Mouse (Mus musculus): ENCODE results near the gene Pqlc3. TPM values are rescaled to one million over a fixed set of nuclear protein-coding genes. Genes with fewer than 3 reads are reported as not detected.
A peak's percentile ranks its signal among the peaks of the same experiment; 100 is the strongest.
"Not testable (repeated sequence)": the region's sequence is repeated elsewhere in the genome, so short reads cannot be mapped to it uniquely, and the experiment has no call there.

The Pqlc3 gene
- polyA plus RNA-seq, 1 experiment = 2.9 TPM

DNA sequence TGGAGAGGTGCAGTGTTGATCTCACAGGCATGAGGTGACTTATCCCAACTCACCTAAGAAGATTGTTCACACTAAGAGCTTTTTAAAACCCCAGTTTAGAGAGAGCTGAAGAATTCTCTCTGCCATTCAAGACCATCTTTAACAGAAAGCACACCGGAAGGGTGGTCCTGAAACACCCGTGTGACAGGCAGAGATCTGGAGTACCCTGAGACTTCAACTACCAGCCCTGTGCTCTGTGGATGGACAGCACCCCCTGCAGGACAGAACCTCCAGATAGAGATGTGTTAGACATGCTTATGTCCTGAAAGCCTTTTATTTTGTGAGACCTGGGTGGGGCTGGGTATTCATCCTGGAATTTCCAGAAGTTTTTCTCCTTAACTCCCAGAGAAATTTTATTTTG, 34.9 kb upstream of the Pqlc3 start:
- no peak overlapping the region for H3K27ac ChIP-seq (ENCODE audit: insufficient read depth, low read length)
- TF ChIP-seq POLR2A (IDR thresholded peaks at IDR 0.05; ENCODE audit: extremely low read depth, insufficient read depth, low read length) = no peak
- TF ChIP-seq CTCF (IDR thresholded peaks at IDR 0.05; ENCODE audit: extremely low read depth, insufficient read depth, low read length) = peak; percentile 40
- no peak overlapping the region for H3K4me3 ChIP-seq (ENCODE audit: insufficient read depth, low read length)
- H3K4me1 ChIP-seq (ENCODE audit: control insufficient read depth, insufficient read depth, low read length) = peaks cover 2% of the 10 kb centered on the region; the same call in 1 of the 2 replicates

DNA sequence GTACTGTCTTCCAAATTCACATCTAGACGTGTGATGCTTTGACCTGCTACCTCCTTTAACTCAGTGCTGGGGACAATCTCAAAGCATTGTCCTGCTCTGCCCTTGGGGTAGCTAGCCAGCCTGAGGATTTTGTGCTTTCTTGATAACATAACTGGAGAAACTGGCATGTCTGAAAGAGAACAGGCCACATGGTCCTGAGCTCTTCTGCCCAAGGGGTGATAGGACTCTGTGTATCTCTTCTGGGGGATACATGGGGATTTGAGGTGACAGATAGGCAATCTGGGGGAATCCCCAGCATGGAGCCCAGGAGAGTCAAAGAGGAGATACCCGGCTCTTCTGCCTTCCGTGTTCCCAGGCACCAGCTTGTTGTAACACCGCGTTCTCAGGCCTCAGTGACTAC, 34.5 kb upstream of the Pqlc3 start:
- no peak for TF ChIP-seq POLR2A (IDR thresholded peaks at IDR 0.05; ENCODE audit: extremely low read depth, insufficient read depth, low read length)
- TF ChIP-seq CTCF (IDR thresholded peaks at IDR 0.05; ENCODE audit: extremely low read depth, insufficient read depth, low read length) = no peak
- no peak overlapping the region for H3K27ac ChIP-seq (ENCODE audit: insufficient read depth, low read length)
- peaks cover 2% of the 10 kb centered on the region; the same call in 1 of the 2 replicates for H3K4me1 ChIP-seq (ENCODE audit: control insufficient read depth, insufficient read depth, low read length)
- no peak overlapping the region for H3K4me3 ChIP-seq (ENCODE audit: insufficient read depth, low read length)

DNA sequence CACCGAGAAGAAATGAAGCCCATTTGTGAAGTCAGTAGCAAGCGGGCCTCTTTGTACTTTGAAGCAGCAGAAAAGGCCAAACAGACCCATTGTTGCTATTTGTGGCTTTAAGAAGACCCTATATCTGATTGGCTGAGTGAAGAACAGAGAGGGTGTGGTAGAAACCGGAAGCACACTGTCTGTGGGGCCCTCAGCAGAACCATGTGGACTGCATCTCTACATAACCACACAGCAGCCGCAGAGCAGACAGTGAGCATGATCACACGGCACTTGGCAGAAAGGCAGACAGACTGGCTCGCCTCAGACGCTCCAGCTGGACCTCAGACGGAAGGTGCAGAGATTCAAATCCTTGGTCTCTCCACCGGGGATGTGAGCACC, 33.2 kb upstream of the Pqlc3 start:
- TF ChIP-seq CTCF (IDR thresholded peaks at IDR 0.05; ENCODE audit: extremely low read depth, insufficient read depth, low read length) (no peak), POLR2A (IDR thresholded peaks at IDR 0.05; ENCODE audit: extremely low read depth, insufficient read depth, low read length) (no peak; the same call in 1 of the 2 replicates)
- Histone ChIP-seq H3K27ac (ENCODE audit: insufficient read depth, low read length) (no peak overlapping the region), H3K4me1 (ENCODE audit: control insufficient read depth, insufficient read depth, low read length) (peaks cover 2% of the 10 kb centered on the region; the same call in 1 of the 2 replicates), H3K4me3 (ENCODE audit: insufficient read depth, low read length) (no peak overlapping the region)

DNA sequence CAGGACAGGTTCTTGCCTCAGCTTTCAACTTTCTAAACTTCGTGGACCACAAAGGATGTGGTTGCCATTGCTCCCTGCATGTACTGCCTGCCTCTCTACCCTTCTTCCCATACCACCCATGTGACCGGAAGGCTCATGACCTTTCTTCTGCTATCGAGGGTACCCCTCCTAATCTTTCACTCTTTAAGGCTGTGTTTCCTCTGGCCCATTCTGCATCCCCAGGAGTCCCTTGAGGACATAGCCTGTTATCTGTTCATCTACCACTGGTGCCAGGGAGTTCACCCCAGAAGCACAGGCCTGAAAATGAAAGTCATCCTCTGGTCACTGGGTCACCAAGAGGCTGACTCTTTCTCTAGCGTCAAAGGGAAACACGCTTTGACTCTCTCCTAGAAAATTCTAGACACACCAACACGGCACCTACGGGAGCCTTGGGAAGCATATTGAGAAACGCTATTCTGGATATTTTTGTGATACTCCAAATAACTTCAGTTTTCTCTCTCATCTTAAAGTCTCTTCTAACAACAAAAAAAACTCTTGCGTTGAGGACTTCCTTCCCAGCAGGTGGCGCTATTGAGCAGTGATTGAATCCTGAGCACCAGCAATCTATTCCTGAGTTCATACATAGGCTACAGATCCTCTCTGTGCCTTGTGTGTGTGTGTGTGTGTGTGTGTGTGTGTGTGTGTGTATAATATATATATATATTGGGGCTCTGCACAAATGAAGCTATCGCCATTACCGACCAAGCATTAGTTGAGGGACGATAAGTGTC, 32.7 kb upstream of the Pqlc3 start:
- Histone ChIP-seq H3K4me1 (ENCODE audit: control insufficient read depth, insufficient read depth, low read length) (peaks cover 2% of the 10 kb centered on the region; the same call in 1 of the 2 replicates), H3K4me3 (ENCODE audit: insufficient read depth, low read length) (no peak overlapping the region), H3K27ac (ENCODE audit: insufficient read depth, low read length) (no peak overlapping the region)
- TF ChIP-seq CTCF (IDR thresholded peaks at IDR 0.05; ENCODE audit: extremely low read depth, insufficient read depth, low read length) = peak; percentile 86
- TF ChIP-seq POLR2A (IDR thresholded peaks at IDR 0.05; ENCODE audit: extremely low read depth, insufficient read depth, low read length) = no peak

DNA sequence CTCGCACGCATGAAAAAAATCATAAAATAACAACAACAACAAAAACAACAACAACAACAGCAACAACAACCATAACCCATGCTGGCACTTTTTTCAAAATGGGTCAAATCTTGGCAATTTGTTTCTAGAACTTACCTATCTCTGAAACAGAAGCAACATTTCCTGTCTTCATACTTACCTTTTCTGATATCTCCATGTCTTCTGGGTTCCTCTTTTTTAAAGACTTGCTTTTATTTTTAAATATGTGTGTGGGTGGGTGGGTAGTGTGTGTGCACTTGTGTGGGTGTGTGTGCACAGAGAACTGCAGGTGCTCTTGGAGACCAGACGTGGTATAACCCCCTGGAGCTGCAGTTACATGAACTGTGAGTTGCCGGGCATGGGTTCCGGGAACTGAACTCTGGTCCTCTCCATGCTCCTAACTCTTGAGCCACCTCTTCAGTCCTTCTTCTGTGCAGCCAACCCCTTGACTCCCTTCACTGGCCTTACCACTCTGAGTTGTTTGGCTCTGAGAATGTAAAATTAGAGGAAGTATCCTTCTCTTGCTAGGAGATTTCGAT, 24.4 kb upstream of the Pqlc3 start:
- Histone ChIP-seq H3K4me1 (ENCODE audit: control insufficient read depth, insufficient read depth, low read length) (peaks cover 2% of the 10 kb centered on the region; the same call in 1 of the 2 replicates), H3K4me3 (ENCODE audit: insufficient read depth, low read length) (no peak overlapping the region), H3K27ac (ENCODE audit: insufficient read depth, low read length) (no peak overlapping the region)
- TF ChIP-seq CTCF (IDR thresholded peaks at IDR 0.05; ENCODE audit: extremely low read depth, insufficient read depth, low read length) (no peak), POLR2A (IDR thresholded peaks at IDR 0.05; ENCODE audit: extremely low read depth, insufficient read depth, low read length) (no peak)

DNA sequence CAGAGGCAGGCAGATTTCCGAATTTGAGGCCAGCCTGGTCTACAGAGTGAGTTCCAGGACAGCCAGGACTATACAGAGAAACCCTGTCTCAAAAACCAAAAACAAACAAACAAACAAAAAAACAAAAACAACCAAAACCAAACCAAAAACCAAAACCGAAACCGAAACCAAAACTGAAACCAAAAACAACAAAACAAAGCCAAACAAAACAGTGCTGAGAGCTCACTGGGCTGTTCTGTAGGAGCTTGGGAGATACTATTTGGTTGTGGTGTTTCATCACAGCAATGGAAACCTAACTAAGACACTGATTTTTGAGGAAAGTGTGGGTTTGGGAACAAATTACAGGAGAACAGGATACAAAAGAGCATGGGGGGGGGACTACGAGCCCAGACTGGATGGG, 21.9 kb upstream of the Pqlc3 start:
- Histone ChIP-seq H3K27ac (ENCODE audit: insufficient read depth, low read length) (no peak overlapping the region), H3K4me1 (ENCODE audit: control insufficient read depth, insufficient read depth, low read length) (peaks cover 2% of the 10 kb centered on the region; the same call in 1 of the 2 replicates), H3K4me3 (ENCODE audit: insufficient read depth, low read length) (no peak overlapping the region)
- TF ChIP-seq POLR2A (IDR thresholded peaks at IDR 0.05; ENCODE audit: extremely low read depth, insufficient read depth, low read length) (no peak), CTCF (IDR thresholded peaks at IDR 0.05; ENCODE audit: extremely low read depth, insufficient read depth, low read length) (no peak)

DNA sequence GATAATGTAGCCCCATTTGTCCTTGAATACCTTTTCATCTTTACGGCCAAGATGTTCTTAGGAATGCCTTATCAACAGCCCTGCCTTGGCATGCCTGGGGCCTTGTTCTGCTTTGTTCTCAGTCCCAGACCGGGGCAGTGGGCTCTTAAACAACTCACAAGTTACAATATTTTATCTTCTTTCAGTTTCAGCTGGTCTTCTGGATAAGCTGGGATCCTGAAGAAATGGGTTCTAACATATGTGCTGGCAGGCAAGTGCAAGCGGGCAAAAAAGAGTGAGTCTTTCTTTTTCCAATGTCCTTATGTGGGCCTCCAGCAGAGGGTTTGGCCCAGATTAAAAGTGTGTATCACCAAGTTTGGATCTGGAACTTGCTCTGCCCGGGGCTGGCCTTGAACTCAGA, 20.9 kb upstream of the Pqlc3 start:
- not testable (repeated sequence) for H3K4me1 ChIP-seq (ENCODE audit: control insufficient read depth, insufficient read depth, low read length); H3K27ac ChIP-seq (ENCODE audit: insufficient read depth, low read length); H3K4me3 ChIP-seq (ENCODE audit: insufficient read depth, low read length)

DNA sequence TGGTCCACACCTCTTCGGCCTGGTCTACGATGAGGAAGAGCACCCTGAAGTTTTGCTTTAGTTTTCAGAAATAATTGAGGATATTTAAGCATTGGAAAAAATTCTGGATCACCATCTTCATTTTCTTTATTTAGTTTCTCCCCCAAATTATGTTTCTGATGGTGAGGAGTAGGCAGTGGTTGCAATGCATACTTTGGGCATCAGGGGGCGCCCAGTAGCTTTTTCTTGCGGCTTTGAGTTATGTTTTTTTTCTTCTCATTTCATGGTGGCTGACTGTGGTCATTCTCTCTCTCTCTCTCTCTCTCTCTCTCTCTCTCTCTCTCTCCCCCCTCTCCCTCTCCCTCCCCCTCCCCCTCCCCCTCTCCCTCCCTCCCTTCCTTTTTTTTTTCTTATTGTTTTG, 18.3 kb upstream of the Pqlc3 start:
- TF ChIP-seq POLR2A (IDR thresholded peaks at IDR 0.05; ENCODE audit: extremely low read depth, insufficient read depth, low read length) (no peak), CTCF (IDR thresholded peaks at IDR 0.05; ENCODE audit: extremely low read depth, insufficient read depth, low read length) (peak; percentile 75)
- H3K4me1 ChIP-seq (ENCODE audit: control insufficient read depth, insufficient read depth, low read length) = no peaks in the 10 kb centered on the region
- no peak overlapping the region for H3K4me3 ChIP-seq (ENCODE audit: insufficient read depth, low read length)
- H3K27ac ChIP-seq (ENCODE audit: insufficient read depth, low read length) = no peak overlapping the region

DNA sequence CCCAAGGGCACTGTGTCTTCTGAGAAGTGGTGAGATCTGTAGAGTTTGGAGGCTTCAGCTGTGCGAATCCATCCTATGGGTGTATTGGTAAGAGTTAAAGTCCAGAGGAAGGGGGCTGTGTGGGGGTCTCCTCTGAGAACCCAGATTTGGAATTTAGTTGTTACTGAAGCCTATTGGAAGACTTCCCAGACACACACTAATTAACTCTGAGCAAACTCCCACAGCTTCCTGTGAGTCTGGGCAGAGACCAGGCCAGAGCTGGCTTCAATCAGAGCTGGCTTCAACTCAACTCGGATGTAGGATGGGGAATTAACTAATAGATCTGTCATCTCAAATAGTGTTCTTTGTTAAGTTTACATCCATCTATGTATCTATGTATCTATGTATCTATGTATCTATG, 15.5 kb upstream of the Pqlc3 start:
- Histone ChIP-seq H3K4me1 (ENCODE audit: control insufficient read depth, insufficient read depth, low read length) (no peaks in the 10 kb centered on the region), H3K4me3 (ENCODE audit: insufficient read depth, low read length) (no peak overlapping the region), H3K27ac (ENCODE audit: insufficient read depth, low read length) (no peak overlapping the region)
- no peak for TF ChIP-seq CTCF (IDR thresholded peaks at IDR 0.05; ENCODE audit: extremely low read depth, insufficient read depth, low read length)
- no peak for TF ChIP-seq POLR2A (IDR thresholded peaks at IDR 0.05; ENCODE audit: extremely low read depth, insufficient read depth, low read length)
